Mouse (Mus musculus): Measurements from ENCODE around the gene Msmb.
"Not testable (repeated sequence)": the region's sequence is repeated elsewhere in the genome, so short reads cannot be mapped to it uniquely, and the experiment has no call there.

Gene Msmb

DNA sequence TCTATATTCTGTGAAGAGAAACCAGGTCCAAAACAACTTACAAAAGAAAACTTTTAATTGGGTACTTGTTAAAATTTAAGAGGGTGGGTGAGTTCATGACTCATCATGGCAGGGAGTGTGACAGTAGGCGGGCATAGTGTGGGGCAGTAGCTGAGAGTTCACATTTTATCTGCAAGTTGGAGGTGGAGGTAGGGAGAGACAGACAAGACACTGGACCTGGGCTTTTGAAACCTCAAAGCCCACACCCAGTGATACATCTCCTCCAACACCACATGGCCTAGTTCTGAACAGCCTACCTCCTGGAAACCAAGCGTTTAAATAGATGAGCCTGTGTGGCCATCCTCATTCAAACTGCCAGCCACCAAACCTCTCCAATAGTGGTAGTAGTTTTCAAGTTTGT, 33.5 kb downstream of the Msmb start:
- DNase-seq (ENCODE audit: low read depth, low spot score) = no peak

DNA sequence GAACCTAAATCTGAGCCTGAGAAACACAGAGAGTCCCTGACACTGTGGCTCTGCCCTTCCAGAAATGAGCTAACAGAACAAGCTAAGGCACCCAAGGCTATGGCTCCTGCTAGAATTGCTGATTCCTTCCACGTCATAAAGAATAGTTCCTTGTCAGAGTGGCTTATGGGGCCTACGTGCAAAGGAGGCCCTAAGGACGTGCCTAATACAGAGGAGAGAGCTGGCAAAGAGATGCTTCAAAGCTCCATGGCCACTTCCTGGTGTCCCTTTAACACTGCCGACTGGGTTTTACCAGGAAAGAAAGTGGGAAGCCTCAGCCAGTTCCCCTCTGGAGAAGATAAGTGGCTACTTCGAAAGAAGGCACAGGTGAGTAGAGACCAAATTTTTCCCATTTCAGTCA, 34.8 kb downstream of the Msmb start:
- DNase-seq (ENCODE audit: low read depth, low spot score) = not testable (repeated sequence)

DNA sequence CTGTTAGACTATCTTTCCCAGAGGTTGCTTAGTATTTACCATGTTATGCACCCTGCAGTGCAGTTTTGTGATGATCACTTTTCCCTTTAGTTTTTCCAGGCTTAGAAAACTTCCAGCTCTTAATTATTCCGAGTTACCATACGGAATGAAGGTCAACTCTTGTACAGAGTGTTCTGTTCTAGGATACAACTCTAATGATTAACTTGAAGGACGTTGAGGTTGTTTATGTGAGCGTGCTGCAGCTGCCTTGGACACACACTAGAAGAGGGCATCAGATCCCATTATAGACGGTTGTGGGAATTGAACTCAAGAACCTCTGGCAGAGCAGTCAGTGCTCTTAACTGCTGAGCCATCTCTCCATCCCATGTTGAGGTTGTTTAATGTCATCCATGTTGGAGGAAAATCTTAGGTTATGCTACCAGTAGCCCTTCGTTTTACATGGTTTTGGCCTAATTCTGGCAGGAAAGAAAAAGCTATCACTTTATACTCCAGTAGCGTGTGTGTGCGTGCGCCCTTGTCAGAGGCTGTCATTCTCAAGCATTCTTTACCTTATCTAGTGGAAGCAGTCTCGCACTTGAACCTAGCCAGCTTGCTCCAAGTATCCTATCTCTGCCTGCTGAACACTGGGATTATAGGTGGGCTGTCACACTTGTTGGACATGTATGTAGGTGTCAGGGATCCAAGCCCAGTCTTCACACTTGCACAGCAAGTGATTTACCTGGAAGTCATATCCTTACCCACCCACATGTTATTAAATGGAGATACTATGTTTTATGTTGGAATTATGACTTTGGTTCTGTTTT, 37.8 kb downstream of the Msmb start:
- no peak for DNase-seq (ENCODE audit: low read depth, low spot score)

DNA sequence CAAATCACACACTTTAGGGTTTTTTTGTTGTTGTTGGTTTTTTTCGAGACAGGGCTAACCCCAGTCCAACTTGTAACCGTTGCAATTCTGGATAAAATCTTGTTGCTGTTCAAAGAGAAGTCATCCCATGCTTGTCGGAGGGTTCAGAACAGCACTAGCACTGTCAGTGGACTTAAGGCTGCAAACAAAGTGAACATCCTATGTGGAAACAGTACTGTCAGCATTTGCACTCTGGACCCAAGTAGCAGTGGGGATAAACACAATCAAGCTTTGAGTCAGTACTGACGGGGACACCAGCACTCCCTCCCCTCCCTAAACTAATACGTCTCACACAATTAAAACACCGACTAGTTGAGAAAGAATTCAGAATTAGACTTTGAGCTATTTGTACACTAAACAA, 39.0 kb downstream of the Msmb start:
- DNase-seq (ENCODE audit: low read depth, low spot score) = no peak

- DNase-seq (ENCODE audit: low read depth, low spot score) = no peak
These were observed 42.0 kb downstream of the Msmb start for GRCm38 (mm10) chr14:32183846-32184245.

DNA sequence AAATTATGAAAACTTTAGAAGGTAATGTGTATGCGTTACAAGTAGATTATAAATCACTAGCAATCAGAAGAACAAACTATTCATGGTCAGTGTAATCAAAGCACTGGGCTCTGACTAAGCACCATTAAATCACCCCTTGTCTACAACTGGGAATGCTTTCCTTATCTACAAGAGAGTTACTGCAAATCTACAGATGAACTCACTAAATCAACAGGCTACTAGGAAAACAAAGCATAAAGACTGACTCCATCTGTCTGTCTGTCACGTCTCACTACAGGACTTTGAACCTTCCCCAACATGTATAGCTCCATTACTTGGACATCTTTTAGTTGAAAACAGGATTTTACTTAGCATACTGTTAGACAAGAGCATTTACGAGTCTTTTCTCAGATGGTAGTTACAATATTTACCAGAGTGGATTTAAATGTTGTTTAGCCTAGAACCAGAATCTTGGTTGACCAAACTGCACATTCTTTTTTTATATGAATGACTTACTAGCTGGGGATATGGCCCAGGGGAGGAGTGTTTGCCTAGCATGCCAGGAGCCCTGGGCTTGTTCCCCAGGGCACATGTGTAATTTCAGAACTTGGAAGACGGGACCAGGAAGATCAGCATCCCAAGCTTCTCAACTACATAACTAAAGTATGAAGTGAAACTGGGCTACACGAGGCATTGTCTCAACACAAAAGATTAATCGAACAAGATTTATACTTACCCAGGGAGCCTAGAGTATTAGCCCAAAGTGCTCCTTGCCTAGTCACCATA, 49.0 kb downstream of the Msmb start:
- DNase-seq (ENCODE audit: low read depth, low spot score) = no peak

GRCm38 (mm10) chr14:32191926-32192325, 50.1 kb downstream of the Msmb start:
- no peak for DNase-seq (ENCODE audit: low read depth, low spot score)

GRCm38 (mm10) chr14:32192437-32192836, 50.6 kb downstream of the Msmb start:
- peak; percentile 63 for DNase-seq (ENCODE audit: low read depth, low spot score)

DNA sequence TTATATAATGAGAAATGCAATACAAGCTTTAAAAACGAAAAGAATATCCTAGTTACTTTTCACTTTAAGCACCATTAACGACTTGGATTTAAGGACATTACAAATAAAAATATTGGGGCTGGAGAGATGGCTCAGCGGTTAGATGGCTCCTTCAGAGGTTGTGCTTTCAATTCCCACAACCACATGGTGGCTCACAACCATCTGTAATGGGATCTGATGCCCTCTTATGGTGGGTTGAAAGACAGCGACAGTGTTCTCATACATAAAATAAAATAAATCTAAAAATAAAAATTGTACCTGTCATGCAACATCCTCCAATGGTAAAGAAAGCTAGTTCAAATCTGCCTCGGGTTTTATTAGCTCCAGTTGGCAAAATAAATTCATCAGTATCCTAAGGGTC, 51.7 kb downstream of the Msmb start:
- DNase-seq (ENCODE audit: low read depth, low spot score) = peak; percentile 32

DNA sequence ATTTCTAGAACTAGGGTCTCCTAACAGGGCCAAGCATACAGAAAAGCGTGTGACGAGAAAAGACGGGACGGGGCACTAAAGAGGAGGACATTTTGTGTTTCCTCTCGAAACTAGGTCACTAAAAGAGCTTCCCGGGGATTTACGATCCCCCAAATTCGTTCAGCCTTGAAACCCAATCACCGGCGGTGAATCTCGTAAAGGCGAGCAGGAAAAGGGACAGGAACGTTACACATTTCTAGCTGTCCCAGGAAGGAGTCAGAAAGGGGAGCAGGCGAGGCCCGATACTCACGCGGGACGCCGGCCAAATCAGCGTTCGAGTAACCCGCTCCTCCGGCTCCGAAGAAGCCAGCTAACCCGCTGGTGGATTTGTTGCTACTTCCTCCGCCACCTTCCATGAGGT, 59.5 kb downstream of the Msmb start:
- DNase-seq (ENCODE audit: low read depth, low spot score) = no peak

- DNase-seq (ENCODE audit: low read depth, low spot score) = peak; percentile 87
These were observed 60.1 kb downstream of the Msmb start, which contains the start of the genes Timm23 and Parg for GRCm38 (mm10) chr14:32201791-32202451. Gene Timm23, minus strand, starts transcription at chr14:32201898. Gene Parg, plus strand, starts transcription at chr14:32201949.
